ENCODE assay signal across 21 mouse cellular contexts in the genomic region with DNA sequence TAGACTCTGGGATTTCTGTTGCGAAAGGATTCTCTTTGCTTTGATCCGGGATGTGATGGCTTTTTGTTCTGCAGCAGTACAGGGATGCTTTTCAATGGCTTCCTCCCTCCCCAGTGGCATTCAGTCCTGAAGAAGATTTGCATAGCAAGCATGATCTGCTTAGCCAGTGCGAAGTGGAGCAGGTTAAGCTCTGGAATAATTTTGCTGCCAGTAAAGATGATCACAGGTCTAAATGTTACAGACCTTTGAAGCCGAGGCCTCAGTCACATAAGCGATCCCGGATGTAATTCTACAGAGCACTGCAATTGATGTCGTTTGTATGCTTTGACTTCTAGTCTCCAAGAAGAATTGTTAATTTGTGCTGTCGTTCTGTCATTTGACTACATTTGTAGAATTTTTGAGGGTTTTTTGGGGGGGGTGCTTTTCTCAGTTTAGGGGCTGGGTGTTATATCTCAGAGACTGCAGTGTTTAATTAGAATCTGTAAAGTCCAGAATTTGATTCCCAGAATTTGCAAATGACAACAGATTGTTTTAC. TPM values are rescaled to one million over a fixed set of nuclear protein-coding genes. Genes with fewer than 3 reads are reported as not detected.
DNase-seq lines count a peak whose midpoint lies in the region; ATAC-seq and TF ChIP-seq lines count a peak whose summit lies in the region.
"Had no signal": no experiment of that assay in that cellular context is flagged by ENCODE, and none has a peak within 500 bp of the region (broad histone marks: within the 10 kb centered on the region; RNA-seq: fewer than 3 reads in every experiment).

No protein-coding gene starts in this region.

- no peak for TF ChIP-seq CTCF in liver, postnatal 0 days (IDR thresholded peaks at IDR 0.05; ENCODE audit: low read depth)

- intact Hi-C loops in heart, postnatal 14 days (cut with DNase I) = no loop called here

- H3K4me2 ChIP-seq in neural tube, embryonic 14.5 days (ENCODE audit: low read depth, low read length) = no peak overlapping the region
- no peak overlapping the region for H3K4me2 ChIP-seq in liver, postnatal 0 days (ENCODE audit: low read depth, low read length)
- H3K4me2 ChIP-seq: embryonic facial prominence, embryonic 12.5 days; heart, embryonic 12.5 days; limb, embryonic 15.5 days had no signal

- peak; percentile 10 for DNase-seq in embryo, embryonic 10.5 days (ENCODE audit: low spot score)
- DNase-seq in embryo, embryonic 10 days (ENCODE audit: low spot score) = no peak
- no peak for DNase-seq in hindbrain, embryonic 10.5 days (ENCODE audit: low spot score)
- no peak for DNase-seq in midbrain, embryonic 10.5 days (ENCODE audit: low spot score)
- DNase-seq in heart, postnatal 14 days = no peak
- no peak for DNase-seq in liver, postnatal 0 days
- DNase-seq in layer of hippocampus, adult 11-12 months (ENCODE audit: low spot score) = no peak
- DNase-seq: cerebellum, adult 11 months; cerebellum, postnatal 25 days; heart, postnatal 36 days; kidney, postnatal 10 days; lung, postnatal 14 days had no signal

- ATAC-seq in neural tube, embryonic 14.5 days (ENCODE audit: low read depth) = peak; percentile 58; the same call in 1 of the 2 replicates
- ATAC-seq in liver, postnatal 0 days = no peak
- ATAC-seq: CD4-positive, CD25-positive, alpha-beta regulatory T cell, adult 4 months; intestine, postnatal 0 days had no signal

- TF ChIP-seq EP300 in liver, postnatal 0 days (IDR thresholded peaks at IDR 0.05; ENCODE audit: low read depth) = no peak

- no peaks in the 10 kb centered on the region for H3K27me3 ChIP-seq in hindbrain, embryonic 10.5 days (ENCODE audit: insufficient read depth, poor library complexity, severe bottlenecking)
- H3K27me3 ChIP-seq in midbrain, embryonic 10.5 days (ENCODE audit: low read depth, poor library complexity, severe bottlenecking) = no peaks in the 10 kb centered on the region
- no peaks in the 10 kb centered on the region for H3K27me3 ChIP-seq in neural tube, embryonic 14.5 days (ENCODE audit: control insufficient read depth, insufficient read depth, low read length)
- no peaks in the 10 kb centered on the region for H3K27me3 ChIP-seq in liver, postnatal 0 days (ENCODE audit: insufficient read depth, low read length)
- H3K27me3 ChIP-seq: embryonic facial prominence, embryonic 12.5 days; heart, embryonic 12.5 days; limb, embryonic 15.5 days; megakaryocyte, embryonic 14.5 days had no signal

- WGBS in hindbrain, embryonic 10.5 days = 66% methylated on average over 8 of the region's 8 CpGs
- 45% methylated on average over 8 of the region's 8 CpGs for WGBS in midbrain, embryonic 10.5 days
- WGBS in neural tube, embryonic 14.5 days = 53% methylated on average over 8 of the region's 8 CpGs
- 79% methylated on average over 8 of the region's 8 CpGs for WGBS in liver, postnatal 0 days (ENCODE audit: insufficient replicate concordance)

- peaks cover 4% of the 10 kb centered on the region for H3K9me3 ChIP-seq in hindbrain, embryonic 10.5 days
- H3K9me3 ChIP-seq in midbrain, embryonic 10.5 days (replicated peaks) = peaks cover 4% of the 10 kb centered on the region; the same call in 1 of the 2 replicates
- H3K9me3 ChIP-seq in neural tube, embryonic 14.5 days (ENCODE audit: control insufficient read depth, low read length) = no peaks in the 10 kb centered on the region
- peaks cover 3% of the 10 kb centered on the region; the same call in 1 of the 2 replicates for H3K9me3 ChIP-seq in liver, postnatal 0 days (ENCODE audit: low read length)
- H3K9me3 ChIP-seq: embryonic facial prominence, embryonic 12.5 days; G1E; limb, embryonic 15.5 days had no signal

- H3K4me1 ChIP-seq in hindbrain, embryonic 10.5 days (replicated peaks) = peaks cover 12% of the 10 kb centered on the region
- H3K4me1 ChIP-seq in midbrain, embryonic 10.5 days = peaks cover 29% of the 10 kb centered on the region
- no peaks in the 10 kb centered on the region for H3K4me1 ChIP-seq in neural tube, embryonic 14.5 days (ENCODE audit: control insufficient read depth, insufficient read depth, low read length)
- no peaks in the 10 kb centered on the region for H3K4me1 ChIP-seq in liver, postnatal 0 days (ENCODE audit: insufficient read depth)
- H3K4me1 ChIP-seq: embryonic facial prominence, embryonic 12.5 days; heart, embryonic 12.5 days; limb, embryonic 15.5 days; megakaryocyte, embryonic 14.5 days had no signal

- no peak overlapping the region for H3K9ac ChIP-seq in neural tube, embryonic 14.5 days (replicated peaks; ENCODE audit: low read depth, low read length)
- no peak overlapping the region for H3K9ac ChIP-seq in liver, postnatal 0 days (replicated peaks)
- H3K9ac ChIP-seq: embryonic facial prominence, embryonic 12.5 days; heart, embryonic 12.5 days; limb, embryonic 15.5 days had no signal

- H3K36me3 ChIP-seq in hindbrain, embryonic 10.5 days = no peaks in the 10 kb centered on the region
- H3K36me3 ChIP-seq in midbrain, embryonic 10.5 days = no peaks in the 10 kb centered on the region
- no peaks in the 10 kb centered on the region for H3K36me3 ChIP-seq in neural tube, embryonic 14.5 days (ENCODE audit: control insufficient read depth, insufficient read depth, low read length)
- H3K36me3 ChIP-seq in liver, postnatal 0 days (replicated peaks; ENCODE audit: insufficient read depth, low read length) = no peaks in the 10 kb centered on the region
- H3K36me3 ChIP-seq: embryonic facial prominence, embryonic 12.5 days; G1E; heart, embryonic 12.5 days; limb, embryonic 15.5 days had no signal

- peak overlapping the region; percentile 53; the same call in 1 of the 2 replicates for H3K27ac ChIP-seq in hindbrain, embryonic 10.5 days
- H3K27ac ChIP-seq in midbrain, embryonic 10.5 days (replicated peaks) = peak overlapping the region; percentile 65
- H3K27ac ChIP-seq in neural tube, embryonic 14.5 days (ENCODE audit: low read depth, low read length) = no peak overlapping the region
- no peak overlapping the region for H3K27ac ChIP-seq in liver, postnatal 0 days (ENCODE audit: low read depth)
- H3K27ac ChIP-seq: embryonic facial prominence, embryonic 12.5 days; limb, embryonic 15.5 days; stomach, postnatal 0 days had no signal

- H3K4me3 ChIP-seq in hindbrain, embryonic 10.5 days = no peak overlapping the region
- H3K4me3 ChIP-seq in midbrain, embryonic 10.5 days = 0 out of 2 replicates have a peak overlapping the region, but pooled peaks have one; percentile 18
- H3K4me3 ChIP-seq in neural tube, embryonic 14.5 days (ENCODE audit: low read depth, low read length) = no peak overlapping the region
- no peak overlapping the region for H3K4me3 ChIP-seq in liver, postnatal 0 days (ENCODE audit: low read depth, low read length)
- H3K4me3 ChIP-seq: embryonic facial prominence, embryonic 12.5 days; heart, embryonic 12.5 days; limb, embryonic 15.5 days; megakaryocyte, embryonic 14.5 days had no signal

RNA-seq across cellular contexts. Expression of a gene that starts 33.8 kb away (rescaled TPM):
- polyA plus RNA-seq in hindbrain, embryonic 10.5 days (2016; fragmentation: Nextera tagmentation; extraction: Ambion mirVana) = 171 and 173 TPM in 2 replicates
- polyA plus RNA-seq in midbrain, embryonic 10.5 days (2016; fragmentation: Nextera tagmentation; extraction: Ambion mirVana) = 169 and 200 TPM in 2 replicates
- polyA plus RNA-seq in neural tube, embryonic 14.5 days (2014; fragmentation: Nextera tagmentation; extraction: Ambion mirVana) = 303 and 307 TPM in 2 replicates
- total RNA-seq in heart, postnatal 14 days (2021) = 10 to 100 TPM; 75.6 to 79.2 TPM
- 24.8 and 25.3 TPM in 2 replicates for polyA plus RNA-seq in liver, postnatal 0 days (2015; fragmentation: Nextera tagmentation; extraction: Ambion mirVana)
- polyA plus RNA-seq: G1E had no signal

Comparison
In these comparisons a context has a peak if more than half of its experiments do, and no peak if none do; other contexts are left out.
1. H3K27ac ChIP-seq: peak in hindbrain, embryonic 10.5 days (single experiment) and midbrain, embryonic 10.5 days (single experiment); none in neural tube, embryonic 14.5 days (single experiment) and liver, postnatal 0 days (single experiment).